Mouse (Mus musculus) inflammation-experienced regulatory T-cells, adult 6 months (primary cell): ENCODE data around the gene Ktn1. TPM values are rescaled to one million over a fixed set of nuclear protein-coding genes. Genes with fewer than 3 reads are reported as not detected.

Experiments
- ATAC-seq: one replicate; pipeline ENCODE4 v1.8.0; 2017
- polyA plus RNA-seq, 3 experiments: library from polyadenylated mRNA; unstranded; fragments of 100-300 nt; shearing (Covaris generic); gene quantifications; one replicate each; pipeline ENCODE4 v1.2.1; 2017

The Ktn1 gene
- polyA plus RNA-seq, 3 experiments from 2014 or later: 47.9 to 86.0 (median 74.2) TPM

GRCm38 (mm10) chr14:47665061-47665778 is 17.0 kb downstream of the Ktn1 start:
- no peak for ATAC-seq

GRCm38 (mm10) chr14:47668096-47668495 is 19.8 kb downstream of the Ktn1 start:
- no peak for ATAC-seq

- ATAC-seq: no peak
Measured at GRCm38 (mm10) chr14:47682886-47683285, 34.6 kb downstream of the Ktn1 start.

- no peak for ATAC-seq
Measured at GRCm38 (mm10) chr14:47684579-47684978, 36.3 kb downstream of the Ktn1 start.

GRCm38 (mm10) chr14:47699126-47699525 is 50.9 kb downstream of the Ktn1 start:
- ATAC-seq: no peak

- ATAC-seq: no peak
Measured at GRCm38 (mm10) chr14:47709546-47709945, 61.3 kb downstream of the Ktn1 start.

- ATAC-seq: no peak
Measured at GRCm38 (mm10) chr14:47715771-47716170, 67.5 kb downstream of the Ktn1 start.

GRCm38 (mm10) chr14:47717916-47718606 is 69.8 kb downstream of the Ktn1 start:
- ATAC-seq: no peak

GRCm38 (mm10) chr14:47720023-47720422 is 71.8 kb downstream of the Ktn1 start:
- ATAC-seq: no peak

- no peak for ATAC-seq
Measured at GRCm38 (mm10) chr14:47723035-47723434, 74.8 kb downstream of the Ktn1 start.

- ATAC-seq: no peak
Measured at GRCm38 (mm10) chr14:47728594-47728993, 80.3 kb downstream of the Ktn1 start.

GRCm38 (mm10) chr14:47735354-47735753 is 87.1 kb downstream of the Ktn1 start:
- ATAC-seq: no peak

GRCm38 (mm10) chr14:47736471-47736870 is 88.2 kb downstream of the Ktn1 start:
- no peak for ATAC-seq

GRCm38 (mm10) chr14:47740316-47740996 is 92.2 kb downstream of the Ktn1 start:
- peak; percentile 46 for ATAC-seq

GRCm38 (mm10) chr14:47741046-47741445 is 92.8 kb downstream of the Ktn1 start:
- no peak for ATAC-seq

- ATAC-seq: no peak
Measured at GRCm38 (mm10) chr14:47742674-47743073, 94.4 kb downstream of the Ktn1 start.

- ATAC-seq: no peak
Measured at GRCm38 (mm10) chr14:47745086-47745485, 96.8 kb downstream of the Ktn1 start.

GRCm38 (mm10) chr14:47747536-47747935 is 99.3 kb downstream of the Ktn1 start:
- no peak for ATAC-seq

GRCm38 (mm10) chr14:47748714-47749113 is 100.5 kb downstream of the Ktn1 start:
- no peak for ATAC-seq

- no peak for ATAC-seq
Measured at GRCm38 (mm10) chr14:47751422-47752205, 103.4 kb downstream of the Ktn1 start.

- no peak for ATAC-seq
Measured at GRCm38 (mm10) chr14:47753561-47753960, 105.3 kb downstream of the Ktn1 start.

- ATAC-seq: no peak
Measured at GRCm38 (mm10) chr14:47754253-47754897, 106.1 kb downstream of the Ktn1 start.
